Mouse (Mus musculus) midbrain, embryonic 14.5 days (tissue): ENCODE measurements around the gene Nat8f6. TPM values are rescaled to one million over a fixed set of nuclear protein-coding genes. Genes with fewer than 3 reads are reported as not detected.
"Not testable (repeated sequence)": the region's sequence is repeated elsewhere in the genome, so short reads cannot be mapped to it uniquely, and the experiment has no call there.

ENCODE experiments used
- ATAC-seq: fragments of 200-750 bp; cut with Nextera tagmentation; 2 replicates; pipeline ENCODE4 v1.8.0; 2017; ENCODE audit warnings: moderate number of reproducible peaks, moderate library complexity; ENCODE audit not compliant: low FRiP score, low TSS enrichment
- DNase-seq: peaks from one replicate; pipeline ENCODE4 v3.0.0-alpha.2; 2015
- H3K27ac ChIP-seq: fragments of 300-500 bp; sonication (generic); replicated peaks from 2 replicates; pipeline ENCODE4 v1.5.1; 2014; ENCODE audit warnings: mild to moderate bottlenecking, low read depth, low read length, moderate library complexity
- H3K27me3 ChIP-seq: fragments of 300-500 bp; sonication (generic); 2 replicates; pipeline ENCODE4 v1.6.1; 2014; ENCODE audit warnings: low read length, control low read depth, mixed read lengths; ENCODE audit not compliant: control insufficient read depth, insufficient read depth
- H3K36me3 ChIP-seq: fragments of 300-500 bp; sonication (generic); 2 replicates; pipeline ENCODE4 v1.6.1; 2014; ENCODE audit warnings: low read length, control low read depth; ENCODE audit not compliant: control insufficient read depth, insufficient read depth
- H3K4me1 ChIP-seq: fragments of 300-500 bp; sonication (generic); 2 replicates; pipeline ENCODE4 v1.6.1; 2014; ENCODE audit warnings: mild to moderate bottlenecking, antibody characterized with exemption, low read length, control low read depth; ENCODE audit not compliant: control insufficient read depth, insufficient read depth
- H3K4me2 ChIP-seq: fragments of 300-500 bp; sonication (generic); 2 replicates; pipeline ENCODE4 v1.6.1; 2014; ENCODE audit warnings: mild to moderate bottlenecking, low read length, moderate library complexity
- H3K4me3 ChIP-seq: fragments of 300-500 bp; sonication (generic); replicated peaks from 2 replicates; pipeline ENCODE4 v1.5.1; 2014; ENCODE audit warnings: low read depth, low read length
- H3K9ac ChIP-seq: fragments of 300-500 bp; sonication (generic); replicated peaks from 2 replicates; pipeline ENCODE4 v1.6.1; 2014; ENCODE audit warnings: mild to moderate bottlenecking, low read length, moderate library complexity
- H3K9me3 ChIP-seq: fragments of 300-500 bp; sonication (generic); 2 replicates; pipeline ENCODE4 v1.6.1; 2016; ENCODE audit warnings: low read length, control low read depth, mixed read lengths; ENCODE audit not compliant: control insufficient read depth
- WGBS: fragments of 180-500 bp; shearing (Covaris S2); extraction: QIAGEN DNeasy Blood & Tissue Kit; methylation state at CpG from one replicate; pipeline ENCODE4 v1.1.7; 2014; 5-methylcytosine and 5-hydroxymethylcytosine counted together
- polyA plus RNA-seq: library from polyadenylated mRNA; unstranded; fragments of >200 nt; fragmentation: Nextera tagmentation; extraction: Ambion mirVana; gene quantifications from 2 replicates; pipeline ENCODE4 v1.2.1, GENCODE M21; 2014

The Nat8f6 gene
- polyA plus RNA-seq, 1 experiment from 2014 or later: not detected

GRCm38 (mm10) chr6:85825886-85826285 is 5.1 kb upstream of the Nat8f6 start:
- ATAC-seq (no peak), DNase-seq (no peak)
- 88% methylated on average over 2 of the region's 2 CpGs for WGBS
- Histone ChIP-seq H3K4me1 (no peaks in the 10 kb centered on the region), H3K9ac (no peak overlapping the region), H3K4me3 (no peak overlapping the region), H3K9me3 (no peaks in the 10 kb centered on the region), H3K4me2 (no peak overlapping the region), H3K36me3 (no peaks in the 10 kb centered on the region), H3K27ac (no peak overlapping the region), H3K27me3 (no peaks in the 10 kb centered on the region)

GRCm38 (mm10) chr6:85823382-85824090 is 2.8 kb upstream of the Nat8f6 start:
- no peak overlapping the region for H3K4me2 ChIP-seq
- ATAC-seq (no peak), DNase-seq (no peak)
- H3K27ac ChIP-seq: no peak overlapping the region
- H3K9ac ChIP-seq: no peak overlapping the region
- WGBS: 87% methylated on average over 1 of the region's 1 CpGs
- H3K27me3 ChIP-seq: no peaks in the 10 kb centered on the region
- H3K4me3 ChIP-seq: no peak overlapping the region
- H3K9me3 ChIP-seq: no peaks in the 10 kb centered on the region
- H3K4me1 ChIP-seq: no peaks in the 10 kb centered on the region
- H3K36me3 ChIP-seq: no peaks in the 10 kb centered on the region

- no peak for DNase-seq
- no peaks in the 10 kb centered on the region for H3K9me3 ChIP-seq
- WGBS: 88% methylated on average over 4 of the region's 4 CpGs
- no peak overlapping the region for H3K9ac ChIP-seq
- H3K4me3 ChIP-seq: no peak overlapping the region
- no peak for ATAC-seq
- no peaks in the 10 kb centered on the region for H3K36me3 ChIP-seq
- H3K4me1 ChIP-seq: no peaks in the 10 kb centered on the region
- no peaks in the 10 kb centered on the region for H3K27me3 ChIP-seq
- no peak overlapping the region for H3K4me2 ChIP-seq
- H3K27ac ChIP-seq: no peak overlapping the region
Measured at GRCm38 (mm10) chr6:85822286-85822685, 1.5 kb upstream of the Nat8f6 start.

- 24% methylated on average over 1 of the region's 1 CpGs for WGBS
- H3K4me1 ChIP-seq: no peaks in the 10 kb centered on the region
- no peaks in the 10 kb centered on the region for H3K27me3 ChIP-seq
- no peak overlapping the region for H3K27ac ChIP-seq
- DNase-seq (no peak), ATAC-seq (no peak)
- H3K9me3 ChIP-seq: no peaks in the 10 kb centered on the region
- H3K36me3 ChIP-seq: no peaks in the 10 kb centered on the region
- no peak overlapping the region for H3K9ac ChIP-seq
- H3K4me2 ChIP-seq: no peak overlapping the region
- no peak overlapping the region for H3K4me3 ChIP-seq
Measured at GRCm38 (mm10) chr6:85818338-85818737, 2.4 kb downstream of the Nat8f6 start.

GRCm38 (mm10) chr6:85813339-85813738 is 7.4 kb downstream of the Nat8f6 start:
- 94% methylated on average over 2 of the region's 2 CpGs for WGBS
- H3K4me1 ChIP-seq: no peaks in the 10 kb centered on the region

GRCm38 (mm10) chr6:85810942-85811537 is 9.7 kb downstream of the Nat8f6 start:
- not testable (repeated sequence) for DNase-seq, H3K4me1 ChIP-seq, H3K27me3 ChIP-seq, H3K9me3 ChIP-seq, H3K27ac ChIP-seq, H3K9ac ChIP-seq, H3K4me3 ChIP-seq, ATAC-seq, H3K4me2 ChIP-seq, H3K36me3 ChIP-seq
- WGBS: 79% methylated on average over 2 of the region's 3 CpGs

More at GRCm38 (mm10) chr6:85813339-85813738, 7.4 kb downstream of the Nat8f6 start:
- no peaks in the 10 kb centered on the region for H3K27me3 ChIP-seq
- no peak overlapping the region for H3K4me3 ChIP-seq
- ATAC-seq: no peak
- H3K4me2 ChIP-seq: no peak overlapping the region
- no peaks in the 10 kb centered on the region for H3K9me3 ChIP-seq
- no peak overlapping the region for H3K27ac ChIP-seq
- DNase-seq: no peak
- H3K9ac ChIP-seq: no peak overlapping the region
- H3K36me3 ChIP-seq: no peaks in the 10 kb centered on the region

GRCm38 (mm10) chr6:85810514-85810913 is 10.2 kb downstream of the Nat8f6 start:
- not testable (repeated sequence) for H3K36me3 ChIP-seq, DNase-seq, H3K27ac ChIP-seq, H3K9ac ChIP-seq, H3K9me3 ChIP-seq, ATAC-seq, H3K4me3 ChIP-seq, H3K4me2 ChIP-seq, H3K4me1 ChIP-seq, H3K27me3 ChIP-seq
- 96% methylated on average over 2 of the region's 3 CpGs for WGBS

GRCm38 (mm10) chr6:85809784-85810183 is 11.0 kb downstream of the Nat8f6 start:
- WGBS: 81% methylated on average over 2 of the region's 3 CpGs

GRCm38 (mm10) chr6:85803180-85803579 is 17.6 kb downstream of the Nat8f6 start:
- H3K27me3 ChIP-seq, DNase-seq, H3K27ac ChIP-seq, H3K36me3 ChIP-seq, ATAC-seq, H3K9ac ChIP-seq, H3K9me3 ChIP-seq, H3K4me3 ChIP-seq, H3K4me2 ChIP-seq, H3K4me1 ChIP-seq: not testable (repeated sequence)
- WGBS: 79% methylated on average over 5 of the region's 5 CpGs

More at GRCm38 (mm10) chr6:85809784-85810183, 11.0 kb downstream of the Nat8f6 start:
- H3K9ac ChIP-seq, H3K9me3 ChIP-seq, DNase-seq, ATAC-seq, H3K36me3 ChIP-seq, H3K4me2 ChIP-seq, H3K4me1 ChIP-seq, H3K4me3 ChIP-seq, H3K27me3 ChIP-seq, H3K27ac ChIP-seq: not testable (repeated sequence)
